Mouse (Mus musculus) naive thymus-derived CD4-positive, alpha-beta T cell, adult 5 months (primary cell): ENCODE measurements around the gene Gm27029. TPM values are rescaled to one million over a fixed set of nuclear protein-coding genes. Genes with fewer than 3 reads are reported as not detected.

Experiments used
- polyA plus RNA-seq: library from polyadenylated mRNA; unstranded; fragments of 100-300 nt; shearing (Covaris generic); gene quantifications from one replicate; pipeline ENCODE4 v1.2.1, GENCODE M21; 2017

Gene Gm27029
- polyA plus RNA-seq: not detected

DNA sequence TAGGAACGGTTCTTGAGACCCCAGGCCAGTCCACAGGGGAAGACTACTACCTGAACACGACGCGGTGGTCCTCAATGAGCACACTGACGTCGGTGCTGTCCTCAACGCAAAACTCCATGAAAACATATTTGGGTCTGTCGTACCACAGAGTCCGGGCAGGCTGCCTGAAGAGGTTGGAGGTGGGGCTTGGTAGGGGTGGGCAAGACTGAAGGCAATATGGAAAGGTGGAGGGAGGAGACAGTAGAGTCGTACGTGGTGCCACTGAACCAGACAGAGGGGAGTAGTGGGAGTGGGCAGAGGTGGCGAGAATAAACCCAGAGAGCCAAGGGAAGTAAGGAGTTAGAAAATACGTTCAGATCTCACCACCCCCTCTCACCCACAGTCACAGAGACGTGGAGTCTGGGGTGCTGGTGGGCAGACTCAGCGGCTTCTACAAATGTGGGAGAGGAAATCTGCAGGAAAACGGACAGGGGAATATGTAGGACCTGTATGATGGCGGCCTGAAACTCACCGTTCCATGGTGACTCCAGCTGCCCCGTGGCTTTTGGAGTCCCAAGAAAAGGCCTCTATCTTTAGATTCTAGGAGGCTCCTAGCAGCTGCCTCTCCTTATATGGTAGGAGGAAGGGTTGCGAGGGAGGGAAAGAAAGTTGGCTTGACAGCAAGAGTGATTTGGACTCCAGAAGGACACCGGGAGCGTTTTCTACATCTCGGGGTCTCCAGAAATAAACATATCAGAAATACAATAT lies at the start of gene Gm27029:
Gene Gm27029, minus strand, starts transcription at position 692 of the 747 bp plus-strand sequence.

DNA sequence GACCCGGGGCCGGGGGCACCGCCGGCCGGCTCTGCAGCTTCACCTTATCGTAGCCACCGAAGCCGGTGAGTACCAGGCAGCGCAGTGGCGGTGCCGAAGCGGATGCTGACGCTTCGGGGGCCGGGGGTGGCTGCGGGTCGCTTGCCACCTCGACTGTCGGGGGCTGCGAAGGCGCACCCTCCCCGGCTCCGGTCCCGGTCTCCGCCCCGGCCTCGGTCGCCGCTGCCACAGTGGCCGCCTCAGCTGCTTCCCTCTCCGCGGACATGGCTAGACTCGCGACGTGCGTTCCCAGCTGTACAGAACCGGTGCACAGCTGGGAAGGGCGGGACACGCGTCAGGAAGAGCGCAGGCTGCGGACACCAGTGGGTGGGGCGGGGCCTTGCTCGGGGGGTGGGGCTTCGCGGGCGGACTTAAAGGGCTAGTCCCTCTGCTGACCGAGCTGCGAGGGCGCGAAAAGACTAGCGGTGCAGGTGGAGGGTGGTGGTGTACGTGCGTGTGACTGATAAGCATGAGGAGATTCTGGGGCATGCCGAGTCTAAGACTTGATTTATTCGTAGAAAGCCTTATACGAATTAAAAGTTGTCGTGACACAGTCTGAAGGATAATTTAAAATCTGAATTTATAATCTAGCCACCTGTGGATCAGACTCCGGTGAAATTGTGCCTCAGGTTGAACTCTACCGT lies 41.4 kb upstream of the Gm27029 start, which contains the start of gene Vat1:
Gene Vat1, minus strand, starts transcription at position 362 of the 683 bp plus-strand sequence.

DNA sequence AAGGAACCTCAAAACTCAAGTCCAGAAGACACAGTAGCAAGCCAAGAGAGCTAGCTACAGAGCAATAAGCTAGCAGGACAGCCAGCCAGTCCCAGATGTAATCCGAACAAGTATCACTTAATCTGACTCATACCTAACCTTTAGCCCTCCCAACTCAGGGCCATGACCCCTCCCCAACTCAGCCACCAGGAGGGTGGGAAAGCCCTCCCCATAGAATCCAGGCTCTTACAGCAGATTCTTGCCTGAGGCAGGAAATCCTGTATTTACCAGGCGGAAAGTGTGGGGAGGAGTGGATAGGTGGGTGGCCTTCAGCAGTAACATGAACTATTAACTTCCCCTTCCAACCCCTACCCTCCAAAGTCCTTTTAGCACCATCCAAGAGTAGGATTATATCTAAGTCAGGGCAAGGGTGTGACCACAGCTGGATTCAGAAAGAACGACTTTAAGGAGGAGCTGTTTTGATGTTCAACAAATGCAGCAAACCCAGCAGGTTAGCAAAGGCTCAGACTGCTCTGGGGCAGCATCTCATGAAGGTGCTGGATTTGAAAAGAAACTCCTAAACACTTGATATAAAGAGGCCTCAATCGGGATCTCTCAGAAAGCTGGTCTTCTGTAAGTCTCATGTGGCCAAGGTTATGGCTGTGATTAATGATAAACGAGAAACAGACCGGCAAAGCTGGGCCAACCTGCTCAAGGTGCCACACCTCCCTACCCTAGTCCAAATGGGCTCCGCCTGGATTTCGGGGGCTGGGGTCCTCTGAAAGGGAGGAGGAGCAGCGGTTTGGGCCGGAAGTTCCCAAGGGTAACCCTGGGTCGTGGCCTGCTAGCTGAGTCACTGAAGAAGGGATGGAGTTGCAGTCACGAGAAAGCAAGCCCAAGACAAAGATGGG lies 39.9 kb upstream of the Gm27029 start, which contains the start of gene Rnd2:
Gene Rnd2, plus strand, starts transcription at position 789 of the 890 bp plus-strand sequence.

GRCm38 (mm10) chr11:101448274-101448746 lies 23.7 kb upstream of the Gm27029 start, which contains the start of gene Ifi35:
TSS of gene Ifi35 (plus strand) at chr11:101448407.

DNA sequence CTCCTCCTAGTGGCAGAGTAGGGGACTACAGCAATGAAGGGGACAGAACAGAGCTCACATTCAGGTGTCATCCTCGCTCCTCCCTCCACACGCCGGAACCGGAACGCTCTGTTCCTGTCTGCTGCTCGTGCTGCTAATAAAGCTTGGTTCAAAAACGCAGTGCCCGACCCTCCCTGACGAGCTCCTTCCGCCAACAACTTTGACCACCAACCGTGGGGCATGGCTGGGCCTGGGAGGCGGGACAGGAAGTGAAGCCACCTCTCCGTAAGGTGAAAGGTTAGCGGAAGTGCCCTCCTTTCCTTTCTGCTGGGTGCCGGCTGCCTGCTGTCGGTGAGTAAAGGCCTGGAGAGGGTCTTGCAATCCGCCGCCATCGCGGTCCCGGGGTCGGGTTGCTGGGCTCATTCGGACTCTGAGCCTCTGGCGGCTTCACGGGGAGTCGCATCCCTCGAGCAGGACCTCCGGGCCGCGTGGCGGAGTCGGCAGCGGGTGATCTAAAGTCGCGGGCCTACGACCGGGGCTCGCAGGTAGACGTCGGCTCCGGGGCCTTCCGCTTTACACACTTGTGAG lies 17.6 kb upstream of the Gm27029 start, which contains the start of gene Rpl27:
Gene Rpl27, plus strand, starts transcription at position 172 of the 567 bp plus-strand sequence.

DNA sequence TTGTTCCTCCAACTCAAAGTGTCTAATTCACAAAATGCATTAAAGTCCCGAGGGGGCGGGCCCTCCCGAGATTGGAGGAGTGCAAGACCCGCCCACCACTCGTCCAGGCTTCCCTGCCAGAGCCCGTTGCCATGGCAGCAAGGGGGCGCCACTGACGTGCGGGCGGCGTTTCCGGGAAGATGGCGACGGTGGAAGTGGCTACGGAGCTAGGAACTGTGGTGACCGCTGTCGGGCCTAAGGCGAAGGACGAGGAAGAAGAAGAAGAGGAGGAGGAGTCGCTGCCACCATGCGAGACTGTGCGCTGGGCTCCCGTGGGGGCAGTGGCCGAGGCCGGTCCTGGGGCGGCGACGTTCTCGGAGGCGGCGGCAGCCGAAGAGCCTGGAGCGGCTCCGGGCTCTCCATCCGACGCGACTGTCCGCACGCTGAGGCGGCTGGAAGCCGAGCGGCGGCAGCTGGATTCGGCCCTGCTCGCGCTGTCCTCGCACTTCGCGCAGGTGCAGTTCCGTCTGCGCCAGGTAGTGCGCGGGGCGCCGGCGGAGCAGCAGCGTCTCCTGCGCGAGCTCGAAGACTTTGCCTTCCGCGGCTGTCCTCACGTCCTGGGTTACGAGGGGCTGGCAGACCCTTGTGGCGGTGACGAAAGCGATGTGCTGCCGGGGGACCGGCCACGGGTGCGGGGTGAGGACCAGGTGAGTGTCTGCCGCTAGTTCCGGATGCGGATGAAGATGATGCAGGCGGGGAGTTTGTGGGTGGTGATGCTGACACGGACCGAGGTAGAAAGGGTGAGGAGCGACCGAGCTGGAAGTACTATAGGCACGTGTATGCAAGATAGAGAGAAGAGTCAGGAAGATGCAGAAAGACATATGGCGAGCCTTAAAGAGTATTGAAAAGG lies 573 bp upstream of the Gm27029 start, which contains the start of the genes Rundc1 and Ptges3l:
Gene Rundc1, plus strand, starts transcription at position 161 of the 889 bp plus-strand sequence.
Gene Ptges3l, minus strand, starts transcription at position 409 of the 889 bp plus-strand sequence.

DNA sequence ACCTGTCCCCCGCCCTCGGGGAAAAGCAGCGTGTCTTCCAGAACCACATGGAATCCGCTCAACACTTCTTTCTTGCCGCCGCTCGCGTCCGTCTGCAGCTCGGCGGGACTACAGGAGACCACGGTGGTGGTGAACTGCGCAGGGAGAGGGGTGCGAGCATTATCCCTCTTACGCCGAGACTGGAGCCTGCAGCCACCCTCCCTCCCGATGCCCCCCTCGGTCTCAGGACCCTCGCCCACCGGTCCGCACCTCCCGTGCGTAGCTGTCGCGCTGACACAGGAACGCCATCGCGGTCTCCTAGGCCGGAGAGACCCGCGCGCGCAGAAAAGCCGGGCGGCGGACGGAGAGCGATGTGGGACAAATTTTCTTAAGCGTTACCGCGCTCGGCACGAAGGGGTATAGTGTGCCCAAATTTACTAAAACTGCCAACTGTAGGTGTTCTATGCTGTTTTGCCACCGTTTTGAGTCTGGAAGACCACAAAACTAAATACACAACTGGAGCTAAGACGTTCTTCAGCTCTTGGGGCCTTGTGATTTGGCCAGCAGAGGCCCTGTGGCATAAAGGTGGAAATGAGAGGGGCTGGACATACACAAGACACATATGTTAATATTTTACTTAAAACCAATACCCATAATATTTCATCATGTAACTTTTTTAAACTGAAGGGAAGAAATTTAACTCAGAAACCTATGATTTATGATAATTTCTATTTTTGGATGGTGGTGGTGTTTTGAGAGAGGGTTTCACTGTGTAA lies 7.3 kb downstream of the Gm27029 start, which contains the start of gene Aarsd1:
Gene Aarsd1, minus strand, starts transcription at position 515 of the 755 bp plus-strand sequence.

GRCm38 (mm10) chr11:101367326-101367935 lies 57.2 kb downstream of the Gm27029 start, which contains the start of gene G6pc:
TSS of gene G6pc (plus strand) at chr11:101367561.

Other genes starting within 250 kb of the Gm27029 start
- not detected for gene Ccr10, start 249.4 kb downstream of the Gm27029 start, polyA plus RNA-seq
- gene Ezh1, start 198.3 kb downstream of the Gm27029 start, polyA plus RNA-seq: 83.6 TPM
- gene Ramp2, start 178.8 kb downstream of the Gm27029 start, polyA plus RNA-seq: not detected
- 83.2 TPM for gene Vps25, start 171.1 kb downstream of the Gm27029 start, polyA plus RNA-seq
- 5.3 TPM for gene Wnk4, start 164.2 kb downstream of the Gm27029 start, polyA plus RNA-seq
- 0.36 TPM for gene Cntd1, start 145.8 kb downstream of the Gm27029 start, polyA plus RNA-seq
- 51.8 TPM for gene Coa3, start 145.7 kb downstream of the Gm27029 start, polyA plus RNA-seq
- 208 TPM for gene Becn1, start 122.5 kb downstream of the Gm27029 start, polyA plus RNA-seq
- 178 TPM for gene Psme3, start 108.6 kb downstream of the Gm27029 start, polyA plus RNA-seq
- 4.7 TPM for gene Aoc2, start 99.7 kb downstream of the Gm27029 start, polyA plus RNA-seq
- gene Aoc3, start 94.2 kb downstream of the Gm27029 start, polyA plus RNA-seq: not detected
- not detected for gene G6pc, start 57.2 kb downstream of the Gm27029 start, polyA plus RNA-seq
- 27.6 TPM for gene Aarsd1, start 7.2 kb downstream of the Gm27029 start, polyA plus RNA-seq
- 29.5 TPM for gene Rundc1, start 289 bp upstream of the Gm27029 start, polyA plus RNA-seq
- 3.8 TPM for gene Ptges3l, start 537 bp upstream of the Gm27029 start, polyA plus RNA-seq
- 269 TPM for gene Rpl27, start 17.5 kb upstream of the Gm27029 start, polyA plus RNA-seq
- gene Ifi35, start 23.6 kb upstream of the Gm27029 start, polyA plus RNA-seq: 128 TPM
- 0.25 TPM for gene Rnd2, start 40.2 kb upstream of the Gm27029 start, polyA plus RNA-seq
- gene Vat1, start 41.4 kb upstream of the Gm27029 start, polyA plus RNA-seq: 0.36 TPM
- gene Brca1, start 127.2 kb upstream of the Gm27029 start, polyA plus RNA-seq: 4.3 TPM
- gene Nbr1, start 127.4 kb upstream of the Gm27029 start, polyA plus RNA-seq: 127 TPM
- 2.2 TPM for gene Tmem106a, start 157.4 kb upstream of the Gm27029 start, polyA plus RNA-seq
- gene Gm11634, start 174.5 kb upstream of the Gm27029 start, polyA plus RNA-seq: not detected
- 30.2 TPM for gene Rdm1, start 202.4 kb upstream of the Gm27029 start, polyA plus RNA-seq
- gene Arl4d, start 240.7 kb upstream of the Gm27029 start, polyA plus RNA-seq: 1.8 TPM